Comparison of ENCODE assay signal across 9 mouse cellular contexts in the genomic region with DNA sequence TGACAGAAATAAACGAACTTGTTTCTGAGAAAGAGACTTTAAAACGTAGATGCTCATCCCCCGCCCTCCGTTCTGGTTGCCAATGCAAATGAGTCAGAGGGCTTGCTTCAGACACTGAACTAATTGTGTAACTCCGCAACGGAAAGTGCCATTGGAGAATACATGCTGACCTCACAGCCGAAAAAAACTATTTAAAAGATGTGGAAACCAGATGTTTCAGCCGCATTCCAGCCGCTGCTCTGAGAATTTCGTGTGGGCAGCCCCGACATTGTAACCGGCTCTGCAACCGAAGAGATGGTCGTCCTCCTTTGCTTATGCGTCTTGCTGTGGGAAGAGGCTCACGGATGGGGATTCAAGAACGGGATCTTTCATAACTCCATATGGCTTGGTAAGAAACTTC. TPM values are rescaled to one million over a fixed set of nuclear protein-coding genes. Genes with fewer than 3 reads are reported as not detected.
A peak's percentile ranks its signal among the peaks of the same experiment; 100 is the strongest.
DNase-seq lines count a peak whose midpoint lies in the region; ATAC-seq and TF ChIP-seq lines count a peak whose summit lies in the region.
"Had no signal": no experiment of that assay in that cellular context is flagged by ENCODE, and none has a peak within 500 bp of the region (broad histone marks: within the 10 kb centered on the region; RNA-seq: fewer than 3 reads in every experiment).

TSS of gene Tnfaip6 (plus strand) at position 128 of the 400 bp plus-strand sequence.

- peak; percentile 97 for DNase-seq in 3T3-L1 (ENCODE audit: low read depth, low spot score)
- peak; percentile 35 for DNase-seq in c-Kit-positive CD71-negative TER-119-negative erythroid progenitor cells, embryonic 14.5 days (ENCODE audit: low read depth)
- DNase-seq in forebrain, postnatal 0 days, result peak; percentile 51
- peak; percentile 65 for DNase-seq in heart, postnatal 25 days (ENCODE audit: low spot score)
- DNase-seq in layer of hippocampus, adult 11-12 months (ENCODE audit: low spot score), result peak; percentile 52
- peak; percentile 3 for DNase-seq in naive thymus-derived CD4-positive, alpha-beta T cell, adult 2 months (ENCODE audit: low read depth)
- DNase-seq in urinary bladder, adult 2 months (ENCODE audit: low spot score), result peak; percentile 24

- no peak for TF ChIP-seq CTCF in forebrain, postnatal 0 days (IDR thresholded peaks at IDR 0.05; ENCODE audit: low read depth)

- no peak within 1 kb of the TSS for H3K27ac ChIP-seq in forebrain, postnatal 0 days (ENCODE audit: low read depth, low read length)
- H3K27ac ChIP-seq in liver, embryonic 15.5 days (replicated peaks), result no peak within 1 kb of the TSS

- WGBS in forebrain, postnatal 0 days, result under 1% methylated on average over 17 of the region's 17 CpGs
- WGBS in liver, embryonic 15.5 days (ENCODE audit: insufficient replicate concordance), result 4% methylated on average over 17 of the region's 17 CpGs

- H3K9ac ChIP-seq in forebrain, postnatal 0 days, result peak within 1 kb of the TSS; percentile 25
- no peak within 1 kb of the TSS for H3K9ac ChIP-seq in liver, embryonic 15.5 days

- peak; percentile 18; the same call in 1 of the 2 replicates for ATAC-seq in forebrain, postnatal 0 days
- ATAC-seq in liver, embryonic 15.5 days (ENCODE audit: insufficient read depth), result no peak

- intact Hi-C loops in heart, postnatal 25 days (cut with DNase I), result no loop called here

- peak within 1 kb of the TSS; percentile 64 for H3K4me2 ChIP-seq in forebrain, postnatal 0 days (ENCODE audit: low read depth)
- peak within 1 kb of the TSS; percentile 59 for H3K4me2 ChIP-seq in liver, embryonic 15.5 days

- peak within 1 kb of the TSS; percentile 42 for H3K4me3 ChIP-seq in forebrain, postnatal 0 days (ENCODE audit: low read depth, low read length)
- peak within 1 kb of the TSS; percentile 34 for H3K4me3 ChIP-seq in liver, embryonic 15.5 days (replicated peaks)

- 0 out of 2 replicates have a peak, but pooled peaks cover 4% of the 10 kb centered on the region for H3K4me1 ChIP-seq in forebrain, postnatal 0 days (ENCODE audit: insufficient read depth)
- 0 out of 2 replicates have a peak, but pooled peaks cover 4% of the 10 kb centered on the region for H3K4me1 ChIP-seq in liver, embryonic 15.5 days (replicated peaks)

- no peaks in the 10 kb centered on the region for H3K36me3 ChIP-seq in forebrain, postnatal 0 days (ENCODE audit: insufficient read depth)
- no peaks in the 10 kb centered on the region for H3K36me3 ChIP-seq in liver, embryonic 15.5 days (replicated peaks)

- H3K27me3 ChIP-seq in forebrain, postnatal 0 days (ENCODE audit: insufficient read depth, low read length), result no peaks in the 10 kb centered on the region
- peaks cover 26% of the 10 kb centered on the region for H3K27me3 ChIP-seq in liver, embryonic 15.5 days

- no peaks in the 10 kb centered on the region for H3K9me3 ChIP-seq in forebrain, postnatal 0 days (ENCODE audit: low read length)
- H3K9me3 ChIP-seq in liver, embryonic 15.5 days (replicated peaks), result no peaks in the 10 kb centered on the region

RNA-seq across cellular contexts. Expression of gene Tnfaip6, which starts in this region (rescaled TPM):
- total RNA-seq in forebrain, postnatal 0 days (2014; rRNA removed), result 3.5 and 5.0 TPM in 2 replicates
- polyA plus RNA-seq in forebrain, postnatal 0 days (2015; fragmentation: Nextera tagmentation; extraction: Ambion mirVana), result 3.7 and 5.0 TPM in 2 replicates
- under 1 TPM; 0.75 to 0.98 TPM for total RNA-seq in heart, postnatal 25 days (2021)
- polyA plus RNA-seq in liver, embryonic 15.5 days (2015; fragmentation: Nextera tagmentation; extraction: Ambion mirVana), result 0.08 and 0.17 TPM in 2 replicates
- 1.4 and 2.5 TPM in 2 replicates for polyA plus RNA-seq in urinary bladder, adult 2 months (2012; rRNA removed)
- total RNA-seq: MEL had no signal

Comparison
In these comparisons a context has a peak if more than half of its experiments do, and no peak if none do; other contexts are left out.
1. Peak in DNase-seq in heart, postnatal 25 days; RNA of the gene not detected or under 1 TPM.
2. DNase-seq: peak in every context shown above with its lines; median percentile 97 in 3T3-L1; 65 in heart, postnatal 25 days; 52 in layer of hippocampus, adult 11-12 months; 51 in forebrain, postnatal 0 days; 35 in c-Kit-positive CD71-negative TER-119-negative erythroid progenitor cells, embryonic 14.5 days; 24 in urinary bladder, adult 2 months; 3 in naive thymus-derived CD4-positive, alpha-beta T cell, adult 2 months.